Mouse (Mus musculus) lung, embryonic 14.5 days (tissue): ENCODE data around the gene Slc38a3. TPM values are rescaled to one million over a fixed set of nuclear protein-coding genes. Genes with fewer than 3 reads are reported as not detected.

Source experiments
- ATAC-seq: fragments of 200-750 bp; cut with Nextera tagmentation; 2 replicates; pipeline ENCODE4 v1.8.0; 2017; ENCODE audit warnings: mild to moderate bottlenecking, moderate TSS enrichment, moderate library complexity; ENCODE audit not compliant: insufficient read depth
- DNase-seq: peaks from one replicate; pipeline ENCODE4 v3.0.0-alpha.2; 2015
- H3K27ac ChIP-seq: fragments of 300-500 bp; sonication (generic); 2 replicates; pipeline ENCODE4 v1.5.1; 2014; ENCODE audit warnings: low read depth, mild to moderate bottlenecking, moderate library complexity
- H3K27me3 ChIP-seq: fragments of 300-500 bp; sonication (generic); 2 replicates; pipeline ENCODE4 v1.6.1; 2014; ENCODE audit warnings: low read length, control low read depth; ENCODE audit not compliant: insufficient read depth
- H3K36me3 ChIP-seq: fragments of 300-500 bp; sonication (generic); 2 replicates; pipeline ENCODE4 v1.6.1; 2014; ENCODE audit warnings: control low read depth; ENCODE audit not compliant: insufficient read depth
- H3K4me1 ChIP-seq: fragments of 300-500 bp; sonication (generic); 2 replicates; pipeline ENCODE4 v1.6.1; 2014; ENCODE audit warnings: antibody characterized with exemption, control low read depth; ENCODE audit not compliant: insufficient read depth
- H3K4me2 ChIP-seq: fragments of 300-500 bp; sonication (generic); 2 replicates; pipeline ENCODE4 v1.6.1; 2014; ENCODE audit warnings: mild to moderate bottlenecking
- H3K4me3 ChIP-seq: fragments of 300-500 bp; sonication (generic); 2 replicates; pipeline ENCODE4 v1.5.1; 2014; ENCODE audit warnings: low read depth, low read length
- H3K9ac ChIP-seq: fragments of 300-500 bp; sonication (generic); 2 replicates; pipeline ENCODE4 v1.6.1; 2014
- H3K9me3 ChIP-seq: fragments of 300-500 bp; sonication (generic); 2 replicates; pipeline ENCODE4 v1.6.1; 2016; ENCODE audit warnings: low read depth, low read length, control low read depth
- CTCF ChIP-seq: IDR thresholded peaks from 2 replicates; pipeline ENCODE4 v1.5.1; 2016; ENCODE audit warnings: antibody characterized with exemption, low read depth
- WGBS: fragments of 180-500 bp; shearing (Covaris S2); extraction: QIAGEN DNeasy Blood & Tissue Kit; methylation state at CpG from one replicate; pipeline ENCODE4 v1.1.7; 2014; 5-methylcytosine and 5-hydroxymethylcytosine counted together
- polyA plus RNA-seq: library from polyadenylated mRNA; unstranded; fragments of >200 nt; fragmentation: Nextera tagmentation; extraction: Ambion mirVana; gene quantifications from 2 replicates; pipeline ENCODE4 v1.2.1, GENCODE M21; 2014

Slc38a3 gene
- polyA plus RNA-seq, 1 experiment from 2014 or later = 3.6 TPM

- DNase-seq (peak; percentile 92), ATAC-seq (peak; percentile 86)
- WGBS = 20% methylated on average over 13 of the region's 13 CpGs
These were observed 50.4 kb downstream of the Slc38a3 start for GRCm38 (mm10) chr9:107618778-107619545.

DNA sequence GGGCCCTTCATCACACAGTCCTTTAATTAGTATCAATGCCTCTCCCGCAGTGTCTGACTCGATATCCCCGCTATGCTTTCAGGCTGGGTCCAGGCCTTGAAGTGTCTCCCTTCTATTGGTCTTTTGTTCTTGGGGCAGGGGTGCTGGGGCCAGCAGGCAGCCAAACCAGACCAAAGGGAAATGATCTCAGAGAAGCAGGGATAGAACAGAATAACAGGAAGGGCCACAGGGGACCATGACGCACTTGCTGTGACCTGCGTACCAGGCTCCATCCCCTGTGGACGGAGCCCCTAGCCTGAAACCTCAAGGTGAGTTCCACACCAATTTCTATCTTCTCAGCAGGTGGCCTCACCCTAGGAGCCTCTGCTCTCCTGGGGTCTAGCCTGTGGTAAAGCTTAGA lies 51.2 kb downstream of the Slc38a3 start:
- Histone ChIP-seq H3K9me3 (no peaks in the 10 kb centered on the region), H3K9ac (no peak overlapping the region), H3K36me3 (peaks cover 84% of the 10 kb centered on the region), H3K4me2 (no peak overlapping the region), H3K4me1 (peaks cover 12% of the 10 kb centered on the region), H3K27me3 (no peaks in the 10 kb centered on the region), H3K27ac (peak overlapping the region; percentile 86), H3K4me3 (no peak overlapping the region)
- ATAC-seq = no peak
- no peak for DNase-seq
- TF ChIP-seq CTCF = no peak
- WGBS = 88% methylated on average over 6 of the region's 6 CpGs

More at GRCm38 (mm10) chr9:107618778-107619545, 50.4 kb downstream of the Slc38a3 start:
- Histone ChIP-seq H3K4me3 (no peak overlapping the region), H3K9me3 (no peaks in the 10 kb centered on the region), H3K4me2 (peak overlapping the region; percentile 31; the same call in 1 of the 2 replicates), H3K27ac (peak overlapping the region; percentile 86), H3K36me3 (peaks cover 87% of the 10 kb centered on the region), H3K9ac (peak overlapping the region; percentile 2; the same call in 1 of the 2 replicates), H3K27me3 (no peaks in the 10 kb centered on the region), H3K4me1 (peaks cover 12% of the 10 kb centered on the region)
- TF ChIP-seq CTCF = no peak

- Histone ChIP-seq H3K9me3 (no peaks in the 10 kb centered on the region), H3K4me1 (peaks cover 12% of the 10 kb centered on the region), H3K36me3 (peaks cover 77% of the 10 kb centered on the region), H3K9ac (no peak overlapping the region), H3K4me3 (no peak overlapping the region), H3K27me3 (no peaks in the 10 kb centered on the region), H3K4me2 (no peak overlapping the region), H3K27ac (no peak overlapping the region; the same call in 1 of the 2 replicates)
- ATAC-seq (no peak), DNase-seq (no peak)
- WGBS = 74% methylated on average over 2 of the region's 2 CpGs
- TF ChIP-seq CTCF = no peak
These were observed 51.9 kb downstream of the Slc38a3 start for GRCm38 (mm10) chr9:107617461-107617860.

DNA sequence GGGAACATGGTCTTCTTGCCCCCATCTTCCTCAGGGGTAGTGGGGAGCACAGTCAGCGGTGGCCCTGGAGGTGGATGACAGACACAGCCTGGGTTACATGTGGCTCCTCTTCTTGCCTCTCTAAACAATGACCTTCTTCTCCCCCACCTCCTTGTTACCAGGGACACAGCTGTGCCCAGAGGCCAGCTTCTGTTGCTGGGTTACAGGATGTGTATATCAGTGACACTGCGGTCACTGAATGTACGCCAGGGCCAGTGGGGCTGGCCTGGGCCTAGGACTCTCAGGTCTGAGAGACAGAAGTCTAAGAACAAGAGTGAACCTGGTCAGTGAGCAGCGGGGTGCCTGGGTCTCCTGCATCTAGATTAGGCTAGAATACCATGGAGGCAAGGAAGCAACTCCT lies 54.3 kb downstream of the Slc38a3 start:
- Histone ChIP-seq H3K4me1 (peaks cover 28% of the 10 kb centered on the region), H3K4me3 (no peak overlapping the region), H3K4me2 (no peak overlapping the region), H3K9ac (no peak overlapping the region), H3K27me3 (no peaks in the 10 kb centered on the region), H3K36me3 (peaks cover 65% of the 10 kb centered on the region), H3K9me3 (no peaks in the 10 kb centered on the region), H3K27ac (no peak overlapping the region)
- WGBS = 88% methylated on average over 4 of the region's 4 CpGs
- DNase-seq = no peak
- ATAC-seq = no peak
- no peak for TF ChIP-seq CTCF

- Histone ChIP-seq H3K9me3 (no peaks in the 10 kb centered on the region), H3K4me2 (peak overlapping the region; percentile 79), H3K27me3 (no peaks in the 10 kb centered on the region), H3K27ac (peak overlapping the region; percentile 96), H3K36me3 (peaks cover 45% of the 10 kb centered on the region), H3K4me1 (peaks cover 23% of the 10 kb centered on the region), H3K9ac (peak overlapping the region; percentile 66; the same call in 1 of the 2 replicates), H3K4me3 (peak overlapping the region; percentile 34)
- 10% methylated on average over 12 of the region's 12 CpGs for WGBS
- no peak; the same call in 1 of the 2 replicates for TF ChIP-seq CTCF
- ATAC-seq (peak; percentile 45; the same call in 1 of the 2 replicates), DNase-seq (peak; percentile 66)
These were observed 56.3 kb downstream of the Slc38a3 start for GRCm38 (mm10) chr9:107612945-107613569.

GRCm38 (mm10) chr9:107612191-107612944 lies 57.0 kb downstream of the Slc38a3 start:
- DNase-seq (peak; percentile 99), ATAC-seq (peak; percentile 86)
- Histone ChIP-seq H3K36me3 (peaks cover 38% of the 10 kb centered on the region), H3K9ac (peak overlapping the region; percentile 66), H3K27me3 (no peaks in the 10 kb centered on the region), H3K9me3 (no peaks in the 10 kb centered on the region), H3K4me1 (peaks cover 28% of the 10 kb centered on the region), H3K4me3 (peak overlapping the region; percentile 34), H3K4me2 (peak overlapping the region; percentile 79), H3K27ac (peak overlapping the region; percentile 96)
- 6% methylated on average over 44 of the region's 48 CpGs for WGBS
- peak; percentile 81 for TF ChIP-seq CTCF
